Mouse (Mus musculus) ES-Bruce4 (cell line): ENCODE results near the gene Dlg4.

ENCODE experiments used
- CTCF ChIP-seq: IDR thresholded peaks from one replicate; pipeline ENCODE4 v1.8.1; 2011; ENCODE audit warnings: low read depth, low read length
- EP300 ChIP-seq: IDR thresholded peaks from 2 replicates; pipeline ENCODE4 v1.6.1; 2011; ENCODE audit warnings: low read depth, low read length; ENCODE audit not compliant: insufficient read depth
- POLR2A ChIP-seq: IDR thresholded peaks from one replicate; pipeline ENCODE4 v1.8.1; 2011; ENCODE audit warnings: low read length; ENCODE audit not compliant: insufficient read depth

DNA sequence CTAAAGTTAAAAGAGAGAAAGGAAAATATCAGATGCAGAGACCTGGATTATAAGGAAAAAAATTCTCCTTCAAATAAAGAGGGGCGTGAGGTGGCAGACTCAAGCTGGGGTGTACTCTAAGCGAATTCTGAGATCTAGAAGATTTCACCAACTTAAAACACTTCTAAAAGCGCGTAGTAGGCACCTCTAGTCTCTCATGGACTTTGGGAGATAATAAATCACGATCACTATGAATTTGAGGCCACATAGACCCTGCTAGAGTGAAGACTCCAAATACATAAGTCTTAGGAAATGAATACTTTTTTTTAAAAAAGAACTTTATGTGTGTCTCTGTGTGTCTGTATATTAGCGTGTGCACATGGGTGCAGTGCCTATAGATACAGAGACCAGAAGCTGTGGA lies 1.1 kb upstream of the Dlg4 start:
- TF ChIP-seq CTCF (no peak), POLR2A (no peak), EP300 (no peak)
